Mouse (Mus musculus) 416B (cell line): ENCODE measurements around the gene Fam186b.
"Not testable (repeated sequence)": the region's sequence is repeated elsewhere in the genome, so short reads cannot be mapped to it uniquely, and the experiment has no call there.

Experiments used
- DNase-seq: peaks from one replicate; pipeline ENCODE4 v3.0.0; 2011; ENCODE audit warnings: low read depth

Gene Fam186b

GRCm38 (mm10) chr15:99259730-99260252 lies 35.9 kb downstream of the Fam186b start:
- peak; percentile 97 for DNase-seq

DNA sequence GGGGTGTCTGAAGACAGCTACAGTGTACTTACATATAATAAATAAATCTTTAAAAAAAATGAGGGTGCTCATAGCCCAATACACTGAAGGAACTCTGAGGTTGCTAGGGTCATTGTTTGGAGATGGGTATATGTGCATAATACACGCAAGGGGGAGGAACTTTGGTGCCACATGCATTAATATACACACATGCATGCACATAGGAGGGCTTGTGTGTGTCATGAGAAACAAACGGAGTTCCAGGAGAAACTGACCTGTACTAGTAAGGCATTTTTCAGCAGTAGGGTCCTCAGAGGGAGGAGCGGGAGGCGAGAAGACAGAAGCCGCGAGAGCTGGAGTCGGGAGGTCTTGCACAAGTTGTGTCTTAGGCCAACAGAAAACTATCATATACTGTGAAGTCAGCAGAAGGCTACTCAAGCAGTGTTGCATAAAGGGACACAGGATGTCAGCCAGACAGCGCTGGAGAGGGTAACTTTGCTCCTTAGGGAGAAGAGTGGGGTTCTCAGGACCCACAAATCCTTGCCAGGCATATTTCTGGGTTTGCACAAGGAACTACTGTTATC lies 36.4 kb downstream of the Fam186b start:
- no peak for DNase-seq

GRCm38 (mm10) chr15:99255241-99255749 lies 40.4 kb downstream of the Fam186b start:
- DNase-seq: no peak

DNA sequence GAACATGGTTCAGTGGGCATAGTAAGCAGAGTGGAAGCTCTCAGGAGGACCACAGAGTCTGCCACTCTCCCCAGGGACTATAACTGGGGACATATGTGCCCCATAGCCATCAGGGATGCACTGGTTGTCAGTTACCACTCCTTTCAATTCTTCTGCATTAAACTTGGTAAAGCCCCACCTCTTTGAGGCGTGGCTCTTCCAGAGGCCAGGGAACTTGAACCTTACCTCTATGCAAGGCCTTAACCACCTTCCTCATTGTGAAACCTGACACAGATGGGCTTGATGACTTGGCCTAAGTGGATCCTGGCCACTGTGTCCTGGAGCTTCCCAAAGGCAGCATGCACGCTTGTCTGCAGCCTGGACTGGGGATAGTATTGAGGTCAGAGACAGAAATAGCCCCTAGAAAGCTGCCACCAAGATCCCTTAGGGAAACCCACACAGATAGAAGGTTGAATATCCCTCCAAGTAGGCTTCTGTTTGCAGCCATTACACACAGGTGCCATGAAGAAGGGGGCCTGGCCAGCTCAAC lies 41.1 kb downstream of the Fam186b start:
- DNase-seq: peak; percentile 39

DNA sequence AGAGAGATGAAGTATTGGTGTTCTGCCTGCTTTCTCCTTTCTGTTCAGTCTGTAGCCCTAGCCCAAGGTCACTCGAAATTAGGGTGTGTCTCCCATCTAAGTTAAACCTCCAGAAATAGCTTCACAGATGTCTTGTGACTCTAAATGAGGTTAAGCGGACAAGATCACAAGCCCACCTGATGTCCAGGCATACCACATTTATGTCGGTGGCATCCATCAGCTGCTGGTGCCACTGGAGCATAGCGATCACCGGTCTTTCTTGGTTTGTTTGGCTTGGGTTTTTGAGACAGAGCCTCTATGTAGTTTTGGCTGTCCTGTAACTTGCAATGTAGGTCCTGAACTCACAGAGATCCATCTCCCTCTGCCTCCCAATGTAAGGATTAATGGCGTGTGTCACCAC lies 41.9 kb downstream of the Fam186b start:
- DNase-seq: no peak

DNA sequence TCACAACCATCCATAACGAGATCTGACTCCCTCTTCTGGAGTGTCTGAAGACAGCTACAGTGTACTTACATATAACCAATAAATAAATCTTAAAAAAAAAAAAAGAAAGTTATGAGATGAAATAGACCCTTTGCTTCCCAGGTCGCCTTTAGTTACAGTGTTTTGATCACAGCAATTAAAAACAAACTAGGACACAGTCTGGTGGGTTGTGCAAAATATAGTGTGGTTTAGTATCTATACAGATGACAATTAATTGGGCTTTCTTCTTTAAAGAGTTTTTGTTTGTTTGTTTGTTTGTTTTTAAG lies 42.6 kb downstream of the Fam186b start:
- DNase-seq: not testable (repeated sequence)

DNA sequence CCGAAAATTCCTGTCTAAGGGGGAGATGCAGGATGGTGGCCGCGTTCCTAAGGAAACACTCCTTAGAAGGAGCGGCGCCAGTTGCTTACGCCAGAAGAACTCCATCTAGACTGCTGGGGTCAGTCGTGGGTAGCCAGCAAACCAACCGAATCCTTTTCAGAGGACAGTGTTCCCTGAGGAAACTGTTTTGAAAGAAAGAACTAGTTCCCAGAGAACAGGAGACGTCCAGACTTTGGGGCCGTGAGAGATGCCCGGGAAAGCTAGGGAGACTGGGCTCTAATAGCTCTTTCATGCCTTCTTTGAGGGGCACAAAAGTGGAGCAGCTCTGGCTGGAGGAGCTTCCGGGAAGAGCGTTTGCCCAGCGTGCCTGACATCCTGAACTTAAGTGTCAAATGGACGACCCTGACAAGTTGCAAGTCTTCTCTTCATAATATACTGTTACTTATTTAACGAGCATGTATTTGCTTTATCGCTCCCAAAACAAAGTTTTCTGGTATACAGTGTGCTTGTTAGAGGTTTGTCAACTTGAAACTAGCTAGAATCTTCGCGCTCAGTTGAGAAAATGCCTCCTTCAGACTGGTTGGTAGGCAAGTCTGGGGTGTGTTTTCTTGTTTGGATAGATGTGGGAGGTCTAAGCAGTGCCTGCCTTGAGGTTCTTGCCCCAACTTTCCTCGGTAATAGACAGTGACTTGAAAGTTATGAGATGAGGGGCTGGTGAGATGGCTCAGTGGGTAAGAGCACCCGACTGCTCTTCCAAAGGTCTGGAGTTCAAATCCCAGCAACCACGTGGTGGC lies 43.1 kb downstream of the Fam186b start:
- peak; percentile 69 for DNase-seq

GRCm38 (mm10) chr15:99251626-99252380 lies 43.9 kb downstream of the Fam186b start, which contains the start of gene Mcrs1:
Mcrs1 (minus strand) TSS chr15:99251961.
- DNase-seq: peak; percentile 100

DNA sequence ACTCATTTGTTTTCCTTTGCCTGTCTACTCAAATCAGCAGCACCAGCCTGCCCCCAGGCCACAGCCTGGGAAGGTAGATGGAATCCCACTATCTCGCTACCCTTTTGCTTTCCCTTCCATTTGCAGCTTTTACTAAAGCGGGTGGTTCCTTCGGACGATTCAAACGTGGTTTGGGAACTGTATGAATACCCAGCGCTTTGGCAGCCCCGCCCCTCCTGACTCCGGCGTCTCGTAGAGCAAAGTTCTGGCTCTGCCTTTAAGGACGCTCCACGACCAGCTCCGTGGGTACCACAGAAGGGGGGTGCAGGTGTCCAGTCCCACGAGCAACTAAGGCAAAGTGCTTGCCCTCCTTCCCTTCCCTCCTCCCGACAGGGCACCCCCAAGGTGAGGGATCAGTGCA lies 44.6 kb downstream of the Fam186b start:
- DNase-seq: peak; percentile 32

DNA sequence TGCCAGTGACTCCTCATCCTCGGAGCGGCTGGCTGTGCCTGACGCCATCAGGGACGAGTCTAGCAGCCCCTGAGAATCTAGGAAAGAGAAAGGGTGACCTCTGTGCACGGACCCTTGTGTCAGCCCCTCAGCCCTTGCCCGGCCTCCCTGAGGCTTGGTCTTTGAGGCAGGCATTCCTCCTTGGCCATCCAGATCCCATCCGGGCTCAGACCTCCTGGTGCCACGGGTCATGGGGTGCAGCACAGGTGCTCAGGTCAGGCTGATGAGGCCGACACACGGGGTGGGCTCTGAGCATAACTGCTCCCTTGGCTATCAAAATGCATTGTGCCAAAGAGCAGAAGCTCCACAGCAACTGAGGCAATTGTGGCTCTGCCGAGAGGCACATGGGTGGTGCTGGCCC lies 45.8 kb downstream of the Fam186b start:
- no peak for DNase-seq

DNA sequence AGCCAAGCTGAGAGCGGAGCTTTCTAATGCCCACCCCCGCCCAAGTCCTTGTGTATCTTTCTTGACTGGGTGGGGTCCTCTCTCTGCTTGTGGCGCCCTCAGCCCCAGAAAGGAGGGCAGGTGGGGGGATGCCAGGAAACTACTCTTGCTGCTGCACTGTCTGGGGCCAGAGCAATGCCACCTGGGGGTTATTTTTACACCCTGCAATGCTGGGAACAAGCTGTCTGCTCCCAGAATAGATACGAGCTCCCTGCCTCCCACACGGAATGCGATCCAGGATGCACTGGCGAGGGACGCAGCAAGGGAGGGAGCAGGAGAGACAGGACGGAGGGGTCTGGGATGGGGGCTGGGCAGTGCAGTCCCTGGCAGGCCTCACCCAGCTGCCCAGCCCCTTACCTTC lies 46.7 kb downstream of the Fam186b start:
- DNase-seq: no peak

DNA sequence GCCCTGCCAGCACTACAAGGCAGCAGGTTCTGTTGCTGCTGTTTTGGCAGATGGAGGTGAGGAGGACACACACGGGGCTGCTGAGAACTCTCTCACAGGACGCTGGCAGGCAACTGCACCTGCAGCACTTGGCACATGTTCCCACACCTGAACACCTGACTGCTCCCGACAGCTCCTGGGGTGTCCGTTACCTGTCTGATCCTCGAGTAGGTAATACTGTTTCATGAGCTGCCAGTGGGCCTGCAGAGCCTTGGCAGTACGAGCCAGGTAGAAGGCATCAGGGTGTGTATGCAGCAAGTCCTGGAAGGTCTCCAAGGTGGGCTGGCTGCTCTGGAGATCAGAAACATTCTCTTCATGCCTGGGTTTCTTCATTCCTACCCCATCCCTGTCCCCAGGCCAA lies 49.0 kb downstream of the Fam186b start:
- not testable (repeated sequence) for DNase-seq

DNA sequence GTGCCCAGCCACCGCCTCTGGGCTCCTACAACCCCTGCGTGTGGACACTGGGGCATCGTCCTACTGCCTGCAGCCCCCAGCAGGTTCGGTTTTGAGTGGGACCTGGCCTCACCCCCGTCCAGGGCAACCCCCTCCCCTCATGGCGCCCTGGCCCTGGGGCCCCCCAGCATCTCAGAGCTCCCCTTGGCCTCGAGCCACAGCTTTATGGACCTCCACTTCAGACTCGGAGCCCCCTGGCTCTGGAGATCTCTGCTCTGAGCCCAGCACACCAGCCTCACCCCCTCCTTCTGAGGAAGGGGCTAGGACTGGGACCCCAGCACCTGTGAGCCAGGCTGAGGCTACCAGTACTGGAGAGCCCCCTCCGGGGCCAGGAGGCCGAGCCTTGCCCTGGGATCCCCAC lies 53.6 kb downstream of the Fam186b start:
- DNase-seq: no peak

DNA sequence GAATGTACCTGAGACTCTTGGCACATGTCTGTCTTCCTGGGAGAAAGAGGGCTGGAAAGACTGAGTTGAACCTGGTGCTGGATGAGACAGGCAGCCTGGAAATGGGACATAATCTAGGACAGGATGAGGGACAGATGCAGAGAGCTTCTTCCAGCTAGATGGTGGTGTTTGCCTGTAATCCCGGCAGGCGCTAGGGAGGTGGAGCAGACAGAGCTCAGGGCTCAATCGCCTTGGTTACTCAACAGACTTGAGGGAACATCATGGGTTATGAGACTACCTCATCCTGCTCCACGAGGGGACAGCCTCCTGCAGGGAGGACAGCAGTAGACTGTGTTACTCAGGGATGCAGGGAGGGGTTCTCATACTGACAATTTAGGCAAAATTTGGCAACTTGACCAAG lies 54.4 kb downstream of the Fam186b start:
- no peak for DNase-seq

DNA sequence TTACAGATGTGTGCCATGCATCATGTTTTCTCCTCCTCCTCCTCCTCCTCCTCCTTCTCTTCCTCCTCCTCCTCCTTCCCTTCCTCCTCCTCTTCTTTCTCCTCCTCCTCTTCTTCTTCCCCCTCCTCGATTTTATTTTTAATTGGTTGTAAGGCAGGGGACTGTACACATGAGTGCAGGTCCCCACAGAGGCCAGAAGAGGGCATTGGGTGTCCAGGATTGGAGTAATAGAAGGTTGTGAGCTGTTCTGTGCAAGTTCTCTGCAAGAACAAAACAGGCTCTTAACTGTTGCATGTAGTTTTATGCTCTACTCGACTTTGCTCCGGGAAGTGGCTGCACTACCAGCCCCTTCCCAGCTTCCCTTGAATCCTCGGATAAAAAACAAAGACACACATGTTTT lies 55.6 kb downstream of the Fam186b start:
- DNase-seq: peak; percentile 72

GRCm38 (mm10) chr15:99238006-99238405 lies 57.7 kb downstream of the Fam186b start:
- DNase-seq: no peak

DNA sequence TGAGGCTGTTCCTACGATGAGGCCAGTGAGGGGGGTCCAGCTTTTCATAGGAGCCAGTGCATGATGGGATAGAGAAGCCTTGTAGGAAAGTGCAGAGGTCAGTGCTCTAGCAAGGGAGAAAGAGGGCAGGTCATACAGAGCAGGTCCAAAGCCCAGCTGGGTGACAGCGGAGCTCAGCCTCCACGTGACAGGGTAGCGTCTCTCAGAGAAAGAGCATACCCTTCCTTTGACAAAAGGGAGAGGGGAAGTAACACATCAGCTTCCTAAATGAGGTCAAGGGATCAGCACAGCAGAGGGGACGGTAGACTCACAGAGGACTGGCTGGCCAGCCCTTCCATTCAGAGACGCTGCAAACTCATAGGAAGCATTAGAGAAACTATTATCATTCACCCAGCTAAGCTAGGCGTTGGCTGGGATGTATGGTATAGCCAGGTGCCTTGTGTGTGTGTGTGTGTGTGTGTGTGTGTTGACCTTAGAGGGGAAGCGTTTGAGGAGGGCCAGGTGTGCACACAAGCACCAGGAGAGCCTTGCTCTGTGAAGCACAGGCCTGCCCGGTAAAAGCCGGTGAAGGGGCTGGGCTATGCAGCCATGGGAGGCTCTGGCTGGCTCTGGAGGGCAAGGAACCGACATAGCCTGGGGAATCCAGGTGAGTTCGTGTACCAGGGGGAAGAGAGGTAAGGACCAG lies 61.2 kb downstream of the Fam186b start:
- no peak for DNase-seq

- DNase-seq: no peak
Observed at GRCm38 (mm10) chr15:99233719-99234118, 62.0 kb downstream of the Fam186b start.

DNA sequence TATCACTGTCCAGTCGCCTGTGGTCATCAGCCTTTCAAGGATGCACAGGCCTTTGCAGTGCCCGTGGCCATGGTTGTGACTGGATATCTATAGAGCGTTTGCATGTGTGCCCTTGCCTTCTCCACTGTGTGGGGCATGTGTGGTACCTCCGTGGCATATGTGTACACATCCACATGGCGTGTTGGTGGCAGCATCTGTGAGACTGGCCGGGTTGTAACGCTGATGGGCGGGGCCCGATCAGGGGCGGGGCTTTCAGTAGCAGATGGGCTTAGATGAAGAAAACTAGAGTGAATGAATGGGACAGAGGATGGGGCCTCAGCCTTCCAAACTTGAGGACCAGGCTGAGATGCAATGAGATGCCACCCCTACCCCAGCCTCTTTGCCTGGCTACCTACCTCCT lies 63.7 kb downstream of the Fam186b start:
- DNase-seq: no peak

- no peak for DNase-seq
Observed at GRCm38 (mm10) chr15:99226090-99226489, 69.6 kb downstream of the Fam186b start.

GRCm38 (mm10) chr15:99225081-99225810 lies 70.4 kb downstream of the Fam186b start:
- DNase-seq: no peak
